Mouse (Mus musculus) liver, adult 2 months (tissue): ENCODE data around the gene Kank4.

Experiments used
- CTCF ChIP-seq: fragments of 200-500 bp; IDR thresholded peaks from 2 replicates; pipeline ENCODE4 v1.5.1; 2011; ENCODE audit warnings: low read depth, low read length, control low read depth
- POLR2A ChIP-seq: fragments of 200-500 bp; IDR thresholded peaks from 2 replicates; pipeline ENCODE4 v1.6.1; 2011; ENCODE audit warnings: low read length, control low read depth; ENCODE audit not compliant: insufficient read depth; ENCODE audit errors: extremely low read depth

GRCm38 (mm10) chr4:98801775-98802174 lies 15.6 kb downstream of the Kank4 start:
- no peak for TF ChIP-seq CTCF
- no peak for TF ChIP-seq POLR2A
